ENCODE assay signal across 12 mouse cellular contexts in genomic region chr11:102999317-102999970, GRCm38 (mm10). TPM values are rescaled to one million over a fixed set of nuclear protein-coding genes. Genes with fewer than 3 reads are reported as not detected.
DNase-seq lines count a peak whose midpoint lies in the region; ATAC-seq and TF ChIP-seq lines count a peak whose summit lies in the region.
"Had no signal": no experiment of that assay in that cellular context is flagged by ENCODE, and none has a peak within 500 bp of the region (broad histone marks: within the 10 kb centered on the region; RNA-seq: fewer than 3 reads in every experiment).

No protein-coding gene starts in this region.

- no peaks in the 10 kb centered on the region for H3K9me3 ChIP-seq in liver, embryonic 12.5 days (replicated peaks)
- no peaks in the 10 kb centered on the region for H3K9me3 ChIP-seq in liver, postnatal 0 days (ENCODE audit: low read length)
- no peaks in the 10 kb centered on the region for H3K9me3 ChIP-seq in liver, embryonic 13.5 days (replicated peaks)
- no peaks in the 10 kb centered on the region for H3K9me3 ChIP-seq in forebrain, embryonic 10.5 days
- H3K9me3 ChIP-seq: embryonic facial prominence, embryonic 13.5 days had no signal

- no peak for TF ChIP-seq POLR2A in heart, adult 2 months (IDR thresholded peaks at IDR 0.05; ENCODE audit: insufficient read depth, low read depth, low read length)

- H3K27me3 ChIP-seq in heart, adult 2 months (ENCODE audit: control insufficient read depth, insufficient read depth, low read length), result no peaks in the 10 kb centered on the region
- no peaks in the 10 kb centered on the region for H3K27me3 ChIP-seq in liver, embryonic 12.5 days (replicated peaks)
- H3K27me3 ChIP-seq in liver, postnatal 0 days (ENCODE audit: insufficient read depth, low read length), result no peaks in the 10 kb centered on the region
- no peaks in the 10 kb centered on the region for H3K27me3 ChIP-seq in liver, embryonic 13.5 days
- no peaks in the 10 kb centered on the region for H3K27me3 ChIP-seq in forebrain, embryonic 10.5 days (ENCODE audit: poor library complexity, severe bottlenecking)
- H3K27me3 ChIP-seq: embryonic facial prominence, embryonic 13.5 days had no signal

- H3K36me3 ChIP-seq in heart, adult 2 months (ENCODE audit: control insufficient read depth, insufficient read depth, low read length), result no peaks in the 10 kb centered on the region
- H3K36me3 ChIP-seq in liver, embryonic 12.5 days, result peaks cover 62% of the 10 kb centered on the region
- peaks cover 27% of the 10 kb centered on the region for H3K36me3 ChIP-seq in liver, postnatal 0 days (replicated peaks; ENCODE audit: insufficient read depth, low read length)
- H3K36me3 ChIP-seq in liver, embryonic 13.5 days, result peaks cover 50% of the 10 kb centered on the region
- peaks cover 89% of the 10 kb centered on the region for H3K36me3 ChIP-seq in forebrain, embryonic 10.5 days (replicated peaks)

- no peak for ATAC-seq in liver, embryonic 12.5 days
- no peak for ATAC-seq in liver, postnatal 0 days
- ATAC-seq in liver, embryonic 13.5 days (ENCODE audit: low read depth), result no peak
- ATAC-seq: inflammation-experienced regulatory T-cells, adult 6 months had no signal

- WGBS in heart, adult 2 months, result 79% methylated on average over 14 of the region's 14 CpGs
- WGBS in liver, embryonic 12.5 days (ENCODE audit: insufficient replicate concordance), result 68% methylated on average over 14 of the region's 14 CpGs
- 78% methylated on average over 14 of the region's 14 CpGs for WGBS in liver, postnatal 0 days (ENCODE audit: insufficient replicate concordance)
- WGBS in liver, embryonic 13.5 days (ENCODE audit: insufficient replicate concordance), result 74% methylated on average over 14 of the region's 14 CpGs
- 93% methylated on average over 14 of the region's 14 CpGs for WGBS in forebrain, embryonic 10.5 days

- intact Hi-C loops in heart, adult 2 months (cut with DNase I), result loop anchor here (5.0 kb wide), 1 partner anchor 53 kb away; no protein-coding TSS in a partner anchor

- H3K9ac ChIP-seq in heart, adult 2 months (ENCODE audit: low read depth, low read length), result no peak overlapping the region; the same call in 1 of the 2 replicates
- H3K9ac ChIP-seq in liver, embryonic 12.5 days, result no peak overlapping the region
- H3K9ac ChIP-seq in liver, postnatal 0 days (replicated peaks), result no peak overlapping the region
- no peak overlapping the region for H3K9ac ChIP-seq in liver, embryonic 13.5 days

- peak overlapping the region; percentile 52 for H3K4me2 ChIP-seq in liver, embryonic 12.5 days
- H3K4me2 ChIP-seq in liver, postnatal 0 days (ENCODE audit: low read depth, low read length), result no peak overlapping the region
- no peak overlapping the region for H3K4me2 ChIP-seq in liver, embryonic 13.5 days
- H3K4me2 ChIP-seq: embryonic facial prominence, embryonic 13.5 days had no signal

- TF ChIP-seq EP300 in heart, adult 2 months (IDR thresholded peaks at IDR 0.05; ENCODE audit: insufficient read depth, low read depth, low read length), result no peak
- no peak for TF ChIP-seq EP300 in liver, postnatal 0 days (IDR thresholded peaks at IDR 0.05; ENCODE audit: low read depth)

- no peak overlapping the region for H3K4me3 ChIP-seq in heart, adult 2 months
- H3K4me3 ChIP-seq in liver, embryonic 12.5 days, result no peak overlapping the region
- H3K4me3 ChIP-seq in liver, postnatal 0 days (ENCODE audit: low read depth, low read length), result no peak overlapping the region
- no peak overlapping the region for H3K4me3 ChIP-seq in liver, embryonic 13.5 days (replicated peaks)
- no peak overlapping the region for H3K4me3 ChIP-seq in forebrain, embryonic 10.5 days
- H3K4me3 ChIP-seq: embryonic facial prominence, embryonic 13.5 days had no signal

- H3K4me1 ChIP-seq in heart, adult 2 months (ENCODE audit: control insufficient read depth, insufficient read depth, low read length), result peaks cover 4% of the 10 kb centered on the region
- peaks cover 30% of the 10 kb centered on the region for H3K4me1 ChIP-seq in liver, embryonic 12.5 days
- H3K4me1 ChIP-seq in liver, postnatal 0 days (ENCODE audit: insufficient read depth), result peaks cover 5% of the 10 kb centered on the region; the same call in 1 of the 2 replicates
- H3K4me1 ChIP-seq in liver, embryonic 13.5 days (replicated peaks), result peaks cover 34% of the 10 kb centered on the region
- peaks cover 15% of the 10 kb centered on the region for H3K4me1 ChIP-seq in forebrain, embryonic 10.5 days

- H3K79me2 ChIP-seq in heart, adult 2 months (replicated peaks; ENCODE audit: control insufficient read depth, insufficient read depth, low read length), result no peaks in the 10 kb centered on the region

- H3K27ac ChIP-seq in heart, adult 2 months, result peak overlapping the region; percentile 84
- H3K27ac ChIP-seq in liver, embryonic 12.5 days, result peak overlapping the region; percentile 68
- no peak overlapping the region for H3K27ac ChIP-seq in liver, postnatal 0 days (ENCODE audit: low read depth)
- H3K27ac ChIP-seq in liver, embryonic 13.5 days, result peak overlapping the region; percentile 80
- no peak overlapping the region for H3K27ac ChIP-seq in forebrain, embryonic 10.5 days
- H3K27ac ChIP-seq: embryonic facial prominence, embryonic 13.5 days had no signal

- peak; percentile 19; the same call in 1 of the 2 replicates for TF ChIP-seq CTCF in heart, adult 2 months (IDR thresholded peaks at IDR 0.05)
- no peak; the same call in 1 of the 2 replicates for TF ChIP-seq CTCF in liver, postnatal 0 days (IDR thresholded peaks at IDR 0.05; ENCODE audit: low read depth)

- DNase-seq in heart, adult 2 months, result no peak
- no peak for DNase-seq in heart, adult 18-20 months
- DNase-seq in liver, postnatal 0 days, result no peak
- peak; percentile 60 for DNase-seq in MN1 (ENCODE audit: low spot score)
- no peak for DNase-seq in liver, embryonic 13.5 days
- no peak for DNase-seq in urinary bladder, postnatal 14 days (ENCODE audit: low spot score)
- DNase-seq in forebrain, embryonic 10.5 days (ENCODE audit: extremely low spot score, low spot score), result no peak
- DNase-seq: cerebellum, adult 9-10 months had no signal

RNA-seq across cellular contexts. Expression of gene Nmt1, which starts 28.5 kb away (rescaled TPM):
- total RNA-seq in heart, adult 2 months (2021), result 10 to 100 TPM; 60.5 to 67.2 TPM
- polyA plus RNA-seq in heart, adult 2 months (2012; rRNA removed), result 37.1 and 55.3 TPM in 2 replicates
- 10 to 100 TPM; 67.5 to 74.8 TPM for total RNA-seq in heart, adult 18-20 months (2021)
- polyA plus RNA-seq in liver, embryonic 12.5 days (2016; fragmentation: Nextera tagmentation; extraction: Ambion mirVana), result 47.9 and 54.8 TPM in 2 replicates
- 37.5 and 37.7 TPM in 2 replicates for polyA plus RNA-seq in liver, postnatal 0 days (2015; fragmentation: Nextera tagmentation; extraction: Ambion mirVana)
- polyA plus RNA-seq in liver, embryonic 13.5 days (2015; fragmentation: Nextera tagmentation; extraction: Ambion mirVana), result 47.8 and 52.2 TPM in 2 replicates
- polyA plus RNA-seq in forebrain, embryonic 10.5 days (2016; fragmentation: Nextera tagmentation; extraction: Ambion mirVana), result 62.4 and 66.0 TPM in 2 replicates

RNA-seq across cellular contexts. Expression of gene Dcakd, which starts 28.7 kb away (rescaled TPM):
- 10 to 100 TPM; 69.3 to 75.0 TPM for total RNA-seq in heart, adult 2 months (2021)
- polyA plus RNA-seq in heart, adult 2 months (2012; rRNA removed), result 122 and 139 TPM in 2 replicates
- 10 to 100 TPM; 60.9 to 72.9 TPM for total RNA-seq in heart, adult 18-20 months (2021)
- 41.0 and 41.7 TPM in 2 replicates for polyA plus RNA-seq in liver, embryonic 12.5 days (2016; fragmentation: Nextera tagmentation; extraction: Ambion mirVana)
- polyA plus RNA-seq in liver, postnatal 0 days (2015; fragmentation: Nextera tagmentation; extraction: Ambion mirVana), result 32.3 and 32.5 TPM in 2 replicates
- polyA plus RNA-seq in liver, embryonic 13.5 days (2015; fragmentation: Nextera tagmentation; extraction: Ambion mirVana), result 29.9 and 37.3 TPM in 2 replicates
- polyA plus RNA-seq in forebrain, embryonic 10.5 days (2016; fragmentation: Nextera tagmentation; extraction: Ambion mirVana), result 261 and 275 TPM in 2 replicates

RNA-seq across cellular contexts. Expression of gene C1ql1, which starts 53.0 kb away (rescaled TPM):
- not detected for total RNA-seq in heart, adult 2 months (2021)
- 0.10 TPM in 1 of 2 replicates, not detected in the other for polyA plus RNA-seq in heart, adult 2 months (2012; rRNA removed)
- not detected for total RNA-seq in heart, adult 18-20 months (2021)
- polyA plus RNA-seq in liver, embryonic 12.5 days (2016; fragmentation: Nextera tagmentation; extraction: Ambion mirVana), result 0.72 and 0.75 TPM in 2 replicates
- polyA plus RNA-seq in liver, postnatal 0 days (2015; fragmentation: Nextera tagmentation; extraction: Ambion mirVana), result 0.12 TPM in 1 of 2 replicates, not detected in the other
- 0.07 and 0.10 TPM in 2 replicates for polyA plus RNA-seq in liver, embryonic 13.5 days (2015; fragmentation: Nextera tagmentation; extraction: Ambion mirVana)
- polyA plus RNA-seq in forebrain, embryonic 10.5 days (2016; fragmentation: Nextera tagmentation; extraction: Ambion mirVana), result 2.6 and 2.8 TPM in 2 replicates
- polyA plus RNA-seq: inflammation-experienced regulatory T-cells, adult 6 months; spleen, adult 2 months had no signal

Comparison
In these comparisons a context has a peak if more than half of its experiments do, and no peak if none do; other contexts are left out.
1. H3K27ac ChIP-seq: peak in heart, adult 2 months (single experiment), liver, embryonic 12.5 days (single experiment) and liver, embryonic 13.5 days (single experiment); none in liver, postnatal 0 days (single experiment) and forebrain, embryonic 10.5 days (single experiment).